Mouse (Mus musculus) erythroblast, embryonic 14.5 days (primary cell): ENCODE data around the gene Hnrnpa0.

Source experiments
- GATA1 ChIP-seq: IDR thresholded peaks from 2 replicates; pipeline ENCODE4 v1.6.1; 2012; ENCODE audit warnings: low read length, inconsistent platforms, mixed read lengths
- TAL1 ChIP-seq: IDR thresholded peaks from 3 replicates; pipeline ENCODE4 v1.6.1; 2012; ENCODE audit warnings: low read length, inconsistent platforms, mixed read lengths

DNA sequence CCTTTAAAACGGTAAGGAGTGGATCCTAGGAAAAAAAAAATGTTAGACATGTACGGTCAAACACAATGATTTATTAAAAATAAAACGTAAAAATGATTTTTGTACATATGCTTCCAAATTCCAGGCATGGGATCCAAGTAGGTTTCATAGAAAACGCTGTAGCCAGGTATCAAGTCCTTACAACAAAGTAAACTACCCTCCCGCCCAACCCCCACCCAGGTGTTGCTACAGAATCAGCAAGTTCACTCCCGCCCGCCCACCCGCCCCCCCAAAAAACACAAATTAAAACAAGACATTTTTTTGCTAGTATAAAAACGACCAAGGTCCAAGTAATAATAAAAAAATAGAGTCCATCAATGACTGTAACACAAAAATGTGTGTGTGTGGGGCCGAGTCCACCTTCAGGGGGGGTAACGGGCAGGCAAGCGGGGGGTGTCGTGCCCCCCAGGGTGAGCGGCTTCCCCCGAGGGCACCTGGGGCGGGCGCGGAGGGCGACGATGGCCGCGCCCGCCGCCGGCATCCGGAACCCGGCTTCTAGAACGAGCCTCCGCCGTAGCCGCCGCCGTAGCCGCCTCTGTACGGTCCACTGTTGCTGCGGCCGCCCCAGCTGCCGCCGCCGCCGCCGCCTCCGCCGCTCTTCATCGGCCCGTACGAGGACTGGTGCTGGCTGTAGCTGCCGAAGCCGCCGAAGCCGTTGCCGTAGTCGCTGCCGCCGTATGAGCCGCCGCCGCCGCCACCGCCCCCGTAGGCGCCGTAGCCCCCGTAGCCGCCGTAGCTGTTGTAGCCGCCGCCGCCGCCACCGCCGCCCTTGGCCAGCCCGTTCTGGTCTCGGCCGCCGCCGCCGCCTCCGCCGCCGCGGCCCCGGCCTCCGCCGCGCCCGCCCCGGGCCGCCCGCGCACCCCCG is 1.2 kb downstream of the Hnrnpa0 start:
- TF ChIP-seq GATA1 (no peak), TAL1 (no peak)
